Mouse (Mus musculus): ENCODE measurements around the gene Klrb1c.
"Not testable (repeated sequence)": the region's sequence is repeated elsewhere in the genome, so short reads cannot be mapped to it uniquely, and the experiment has no call there.

Klrb1c gene

GRCm38 (mm10) chr6:128797936-128798771, 9.1 kb upstream of the Klrb1c start:
- in situ Hi-C loops (cut with MboI, MseI) = loop anchor here (5.0 kb wide), 1 partner anchor 44 kb away; no protein-coding TSS in a partner anchor

GRCm38 (mm10) chr6:128797185-128797905, 8.3 kb upstream of the Klrb1c start:
- in situ Hi-C loops (cut with MboI, MseI) = loop anchor here (5.0 kb wide), 1 partner anchor 45 kb away; no protein-coding TSS in a partner anchor

GRCm38 (mm10) chr6:128796321-128796955, 7.4 kb upstream of the Klrb1c start:
- in situ Hi-C loops (cut with MboI, MseI) = loop anchor here (5.0 kb wide), 1 partner anchor 46 kb away; no protein-coding TSS in a partner anchor

- in situ Hi-C loops (cut with MboI, MseI) = no loop called here
These were observed 4.7 kb upstream of the Klrb1c start for GRCm38 (mm10) chr6:128793734-128794133.

GRCm38 (mm10) chr6:128790491-128790994, 1.5 kb upstream of the Klrb1c start:
- in situ Hi-C loops (cut with MboI, MseI) = not testable (repeated sequence)

- in situ Hi-C loops (cut with MboI, MseI) = no loop called here
These were observed 498 bp downstream of the Klrb1c start for GRCm38 (mm10) chr6:128788517-128788916.

- in situ Hi-C loops (cut with MboI, MseI) = not testable (repeated sequence)
These were observed 2.6 kb downstream of the Klrb1c start for GRCm38 (mm10) chr6:128786396-128786795.

- in situ Hi-C loops (cut with MboI, MseI) = no loop called here
These were observed 19.3 kb downstream of the Klrb1c start for GRCm38 (mm10) chr6:128769481-128770253.

GRCm38 (mm10) chr6:128768047-128768446, 21.0 kb downstream of the Klrb1c start:
- in situ Hi-C loops (cut with MboI, MseI) = no loop called here

- in situ Hi-C loops (cut with MboI, MseI) = not testable (repeated sequence)
These were observed 22.3 kb downstream of the Klrb1c start for GRCm38 (mm10) chr6:128766486-128767254.

- in situ Hi-C loops (cut with MboI, MseI) = no loop called here
These were observed 23.8 kb downstream of the Klrb1c start for GRCm38 (mm10) chr6:128765211-128765610.

GRCm38 (mm10) chr6:128764598-128764997, 24.4 kb downstream of the Klrb1c start:
- in situ Hi-C loops (cut with MboI, MseI) = loop anchor here (5.0 kb wide), 2 partner anchors 38 to 78 kb away; no protein-coding TSS in a partner anchor

- in situ Hi-C loops (cut with MboI, MseI) = loop anchor here (5.0 kb wide), 2 partner anchors 38 to 78 kb away; no protein-coding TSS in a partner anchor
These were observed 25.1 kb downstream of the Klrb1c start for GRCm38 (mm10) chr6:128763736-128764523.

- in situ Hi-C loops (cut with MboI, MseI) = loop anchor here (5.0 kb wide), 2 partner anchors 39 to 79 kb away; no protein-coding TSS in a partner anchor
These were observed 25.9 kb downstream of the Klrb1c start for GRCm38 (mm10) chr6:128762892-128763670.

- in situ Hi-C loops (cut with MboI, MseI) = loop anchor here (5.0 kb wide), 2 partner anchors 41 to 81 kb away; no protein-coding TSS in a partner anchor
These were observed 27.9 kb downstream of the Klrb1c start for GRCm38 (mm10) chr6:128761144-128761540.

- in situ Hi-C loops (cut with MboI, MseI) = loop anchor here (5.0 kb wide), 2 partner anchors 42 to 82 kb away; no protein-coding TSS in a partner anchor
These were observed 28.4 kb downstream of the Klrb1c start for GRCm38 (mm10) chr6:128760416-128761143.

GRCm38 (mm10) chr6:128760016-128760415, 29.0 kb downstream of the Klrb1c start:
- in situ Hi-C loops (cut with MboI, MseI) = loop anchor here (5.0 kb wide), 2 partner anchors 42 to 82 kb away; no protein-coding TSS in a partner anchor
